Mouse (Mus musculus) skeletal muscle tissue, postnatal 0 days (tissue): ENCODE measurements around the gene Rab3a. TPM values are rescaled to one million over a fixed set of nuclear protein-coding genes. Genes with fewer than 3 reads are reported as not detected.

ENCODE experiments used
- microRNA-seq, 2 experiments: library from miRNA; unstranded; fragments of <30 nt; microRNA quantifications; one replicate each; pipeline ENCODE4; 2016
- polyA plus RNA-seq: library from polyadenylated mRNA; unstranded; fragments of >200 nt; fragmentation: Nextera tagmentation; extraction: Ambion mirVana; gene quantifications from 2 replicates; pipeline ENCODE4 v1.2.1, GENCODE M21; 2015

Rab3a gene
- polyA plus RNA-seq = 48.6 and 48.8 TPM in 2 replicates

GRCm38 (mm10) chr8:70754043-70754870 is at the start of gene Rab3a:
Gene Rab3a (plus strand): TSS chr8:70754679.

GRCm38 (mm10) chr8:70718297-70718696 is 36.2 kb upstream of the Rab3a start, which contains the start of gene Gm3336:
Gene Gm3336 (plus strand): TSS chr8:70718543.

GRCm38 (mm10) chr8:70723486-70724210 is 30.8 kb upstream of the Rab3a start, which contains the start of gene Pde4c:
Gene Pde4c (plus strand): TSS chr8:70723720.

GRCm38 (mm10) chr8:70760775-70761406 is 6.4 kb downstream of the Rab3a start, which contains the start of gene Mpv17l2:
Gene Mpv17l2 (minus strand): TSS chr8:70760946.

GRCm38 (mm10) chr8:70776496-70777444 is 22.3 kb downstream of the Rab3a start, which contains the start of gene Pik3r2:
Gene Pik3r2 (minus strand): TSS chr8:70776713.

GRCm38 (mm10) chr8:70804481-70805206 is 50.2 kb downstream of the Rab3a start, which contains the start of gene Mast3:
Gene Mast3 (minus strand): TSS chr8:70805054.

GRCm38 (mm10) chr8:70808239-70808638 is 53.8 kb downstream of the Rab3a start, which contains the start of gene Il12rb1:
Gene Il12rb1 (plus strand): TSS chr8:70808449.

Small RNA genes lying within 50 kb of the gene (microRNA-seq; reads per million reads assigned to microRNA genes)
- gene Mir7240 = 0 to 0.21 reads per million in 2 experiments

Other genes starting within 250 kb of the Rab3a start
- gene Rex1bd, start 247.9 kb upstream of the Rab3a start, polyA plus RNA-seq = 123 and 148 TPM in 2 replicates
- 788 and 817 TPM in 2 replicates for gene Uba52, start 243.9 kb upstream of the Rab3a start, polyA plus RNA-seq
- gene Fkbp8, start 227.0 kb upstream of the Rab3a start, polyA plus RNA-seq = 144 and 162 TPM in 2 replicates
- 64.4 and 69.8 TPM in 2 replicates for gene Kxd1, start 226.7 kb upstream of the Rab3a start, polyA plus RNA-seq
- gene Ell, start 215.2 kb upstream of the Rab3a start, polyA plus RNA-seq = 11.2 and 11.9 TPM in 2 replicates
- 31.7 and 32.2 TPM in 2 replicates for gene Isyna1, start 160.3 kb upstream of the Rab3a start, polyA plus RNA-seq
- 44.3 and 52.8 TPM in 2 replicates for gene Ssbp4, start 145.8 kb upstream of the Rab3a start, polyA plus RNA-seq
- gene Lrrc25, start 138.5 kb upstream of the Rab3a start, polyA plus RNA-seq = 2.7 and 3.7 TPM in 2 replicates
- gene Gdf15, start 122.2 kb upstream of the Rab3a start, polyA plus RNA-seq = 0.28 and 0.41 TPM in 2 replicates
- 44.6 and 48.6 TPM in 2 replicates for gene Pgpep1, start 94.3 kb upstream of the Rab3a start, polyA plus RNA-seq
- gene Lsm4, start 81.4 kb upstream of the Rab3a start, polyA plus RNA-seq = 120 and 144 TPM in 2 replicates
- gene Jund, start 55.7 kb upstream of the Rab3a start, polyA plus RNA-seq = 81.2 and 130 TPM in 2 replicates
- gene Iqcn, start 51.2 kb upstream of the Rab3a start, polyA plus RNA-seq = not detected in 2 replicates
- gene Gm3336, start 36.1 kb upstream of the Rab3a start, polyA plus RNA-seq = not detected in 2 replicates
- gene Pde4c, start 31.0 kb upstream of the Rab3a start, polyA plus RNA-seq = 0.60 and 0.78 TPM in 2 replicates
- 33.9 and 40.1 TPM in 2 replicates for gene Mpv17l2, start 6.3 kb downstream of the Rab3a start, polyA plus RNA-seq
- gene Pik3r2, start 22.0 kb downstream of the Rab3a start, polyA plus RNA-seq = 41.8 and 42.9 TPM in 2 replicates
- gene Mast3, start 50.4 kb downstream of the Rab3a start, polyA plus RNA-seq = 4.4 and 4.8 TPM in 2 replicates
- 0.13 TPM in 1 of 2 replicates, not detected in the other for gene Il12rb1, start 53.8 kb downstream of the Rab3a start, polyA plus RNA-seq
- gene Arrdc2, start 85.0 kb downstream of the Rab3a start, polyA plus RNA-seq = 3.2 and 5.5 TPM in 2 replicates
- gene Kcnn1, start 108.6 kb downstream of the Rab3a start, polyA plus RNA-seq = 0.73 and 0.85 TPM in 2 replicates
- gene Ccdc124, start 119.3 kb downstream of the Rab3a start, polyA plus RNA-seq = 55.2 and 65.8 TPM in 2 replicates
- gene Slc5a5, start 138.1 kb downstream of the Rab3a start, polyA plus RNA-seq = 0.09 and 0.10 TPM in 2 replicates
- gene Rpl18a, start 142.7 kb downstream of the Rab3a start, polyA plus RNA-seq = 3,039 and 3,890 TPM in 2 replicates
- gene Map1s, start 151.3 kb downstream of the Rab3a start, polyA plus RNA-seq = 25.8 and 28.7 TPM in 2 replicates